Mouse (Mus musculus): Measurements from ENCODE around the gene N4bp1. TPM values are rescaled to one million over a fixed set of nuclear protein-coding genes. Genes with fewer than 3 reads are reported as not detected.

N4bp1 gene
- total and polyA plus RNA-seq, 2 experiments from 2014 or later, result 4.9 to 15.5 TPM

DNA sequence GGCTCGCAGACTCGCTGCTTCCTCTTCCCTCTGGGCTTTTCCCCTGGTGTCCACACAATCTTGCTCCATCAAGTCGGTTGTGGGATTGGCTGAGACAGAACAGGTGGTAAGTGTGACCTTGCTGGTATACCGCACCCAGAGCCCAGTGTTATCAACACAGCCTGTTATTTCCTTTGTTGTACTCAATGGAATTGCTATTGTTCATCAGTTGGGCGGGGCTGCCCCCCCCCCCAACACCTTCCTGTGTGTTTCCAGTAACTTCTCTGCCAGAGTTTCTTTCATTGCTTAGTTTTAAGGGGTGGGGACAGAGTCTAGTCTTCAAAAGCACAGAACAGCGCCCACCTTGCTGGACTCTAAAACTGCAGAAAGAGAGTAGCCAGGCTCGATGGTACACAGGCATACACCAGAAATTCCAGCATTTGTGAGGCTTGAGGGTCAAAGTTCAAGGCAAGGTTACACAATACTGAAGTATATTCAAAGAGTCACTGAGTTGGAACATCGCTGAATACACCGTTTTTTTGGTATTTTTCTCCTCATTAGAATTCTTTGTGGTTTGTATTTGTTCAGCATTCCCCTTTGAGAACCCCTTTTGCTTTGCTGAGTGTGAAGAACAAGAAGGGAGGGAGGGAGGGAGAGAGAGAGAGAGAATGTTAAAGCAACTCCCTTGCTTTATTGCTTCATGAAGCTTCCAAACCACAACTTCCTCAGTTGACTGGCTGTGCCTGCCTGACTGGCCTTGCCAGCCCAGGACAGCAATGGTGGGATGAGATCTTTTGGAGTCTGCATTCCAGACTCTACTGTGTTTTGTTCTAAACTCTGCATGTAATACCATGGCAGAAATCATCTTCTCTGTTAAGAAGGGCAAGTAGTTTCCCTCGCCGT, 3.2 kb upstream of the N4bp1 start:
- H3K36me3 ChIP-seq (ENCODE audit: insufficient read depth, low read length), result no peaks in the 10 kb centered on the region
- DNase-seq (ENCODE audit: low spot score), result no peak
- no peak overlapping the region for H3K4me2 ChIP-seq (ENCODE audit: low read depth, low read length)
- no peaks in the 10 kb centered on the region for H3K27me3 ChIP-seq (ENCODE audit: insufficient read depth, low read length)
- no peak overlapping the region for H3K4me3 ChIP-seq (ENCODE audit: low read length)
- ATAC-seq, result no peak
- no peak overlapping the region for H3K9ac ChIP-seq (replicated peaks; ENCODE audit: low read length)
- H3K4me1 ChIP-seq (ENCODE audit: insufficient read depth, low read length), result peaks cover 7% of the 10 kb centered on the region
- 66% methylated on average over 11 of the region's 11 CpGs for WGBS
- no peak overlapping the region for H3K27ac ChIP-seq
- TF ChIP-seq CTCF (IDR thresholded peaks at IDR 0.05; ENCODE audit: low read depth), result no peak
- no peaks in the 10 kb centered on the region for H3K9me3 ChIP-seq (ENCODE audit: low read length)

DNA sequence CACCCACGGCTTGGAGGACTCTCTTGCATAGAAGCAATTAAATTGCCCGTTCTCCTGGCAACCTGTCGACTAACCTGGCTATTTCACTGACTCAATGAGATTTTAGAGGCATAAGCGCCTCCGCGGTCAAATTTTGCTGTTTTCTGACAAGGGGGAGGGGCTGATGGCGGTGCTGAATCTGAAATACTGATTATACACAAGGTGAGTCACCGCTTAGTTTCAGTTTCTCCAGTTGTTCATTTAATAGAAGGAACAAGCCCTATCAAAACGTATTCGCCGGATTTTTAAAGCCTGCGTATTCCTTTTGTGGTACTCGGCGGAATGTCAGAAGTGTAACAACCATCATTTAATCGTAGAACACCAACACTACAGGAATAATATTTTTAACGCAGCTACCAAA, 991 bp downstream of the N4bp1 start:
- ATAC-seq, result no peak
- H3K36me3 ChIP-seq (ENCODE audit: insufficient read depth, low read length), result no peaks in the 10 kb centered on the region
- H3K4me1 ChIP-seq (ENCODE audit: insufficient read depth, low read length), result peaks cover 15% of the 10 kb centered on the region
- H3K4me3 ChIP-seq (ENCODE audit: low read length), result peak overlapping the region; percentile 95
- peak overlapping the region; percentile 91 for H3K4me2 ChIP-seq (ENCODE audit: low read depth, low read length)
- peak overlapping the region; percentile 94 for H3K9ac ChIP-seq (replicated peaks; ENCODE audit: low read length)
- peak overlapping the region; percentile 95 for H3K27ac ChIP-seq
- H3K9me3 ChIP-seq (ENCODE audit: low read length), result no peaks in the 10 kb centered on the region
- DNase-seq (ENCODE audit: low spot score), result peak; percentile 39
- no peaks in the 10 kb centered on the region for H3K27me3 ChIP-seq (ENCODE audit: insufficient read depth, low read length)
- 2% methylated on average over 16 of the region's 16 CpGs for WGBS
- no peak for TF ChIP-seq CTCF (IDR thresholded peaks at IDR 0.05; ENCODE audit: low read depth)

DNA sequence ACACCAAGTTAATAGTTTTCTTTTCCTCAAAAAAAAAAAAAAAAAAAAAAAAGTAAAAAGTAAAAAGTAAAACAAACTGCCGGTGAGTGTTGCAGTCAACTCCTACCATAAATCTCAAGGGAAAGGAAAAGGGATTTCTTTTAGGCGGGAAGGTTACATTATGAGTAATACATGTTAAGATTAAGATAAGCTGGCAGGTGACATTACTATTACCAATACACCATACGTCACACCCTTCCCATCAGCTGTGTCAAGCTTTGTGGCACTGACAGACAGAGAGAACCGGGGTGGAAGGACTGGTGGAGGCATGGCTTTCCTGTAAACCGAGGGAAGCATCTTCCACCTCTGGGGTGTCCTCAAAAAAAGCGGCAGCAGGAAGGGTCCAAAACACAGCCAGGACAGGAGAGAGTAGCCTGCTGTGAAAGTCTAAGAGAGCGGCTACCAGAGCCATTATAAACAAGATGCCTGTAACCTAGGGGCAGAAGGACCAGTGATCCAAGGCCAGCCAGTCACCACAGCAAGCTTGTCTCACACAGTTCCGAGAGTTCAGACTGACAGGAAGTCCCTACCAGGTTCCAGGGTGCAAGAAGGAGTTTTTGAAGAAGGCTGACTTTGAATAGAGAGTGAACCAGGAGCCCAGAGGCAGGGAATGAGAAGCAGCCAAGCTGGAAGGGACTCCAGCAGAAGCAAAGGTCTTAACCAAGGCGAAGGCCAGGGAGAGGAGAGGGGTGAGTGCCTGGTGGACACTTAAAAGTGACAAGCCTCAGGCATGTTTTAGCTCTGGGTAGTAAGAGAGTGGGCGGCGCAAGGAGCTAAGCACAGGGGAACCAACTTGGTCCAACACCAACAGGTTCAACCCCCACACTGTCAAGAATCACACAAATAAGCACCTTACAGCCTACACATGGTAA, 2.2 kb downstream of the N4bp1 start:
- H3K9me3 ChIP-seq (ENCODE audit: low read length), result no peaks in the 10 kb centered on the region
- no peaks in the 10 kb centered on the region for H3K36me3 ChIP-seq (ENCODE audit: insufficient read depth, low read length)
- TF ChIP-seq CTCF (IDR thresholded peaks at IDR 0.05; ENCODE audit: low read depth), result no peak
- no peak overlapping the region; the same call in 1 of the 2 replicates for H3K9ac ChIP-seq (replicated peaks; ENCODE audit: low read length)
- peak overlapping the region; percentile 95; the same call in 1 of the 2 replicates for H3K4me3 ChIP-seq (ENCODE audit: low read length)
- ATAC-seq, result no peak
- H3K27ac ChIP-seq, result no peak overlapping the region
- H3K4me2 ChIP-seq (ENCODE audit: low read depth, low read length), result peak overlapping the region; percentile 91
- WGBS, result 73% methylated on average over 11 of the region's 11 CpGs
- no peak for DNase-seq (ENCODE audit: low spot score)
- H3K4me1 ChIP-seq (ENCODE audit: insufficient read depth, low read length), result peaks cover 15% of the 10 kb centered on the region
- no peaks in the 10 kb centered on the region for H3K27me3 ChIP-seq (ENCODE audit: insufficient read depth, low read length)

DNA sequence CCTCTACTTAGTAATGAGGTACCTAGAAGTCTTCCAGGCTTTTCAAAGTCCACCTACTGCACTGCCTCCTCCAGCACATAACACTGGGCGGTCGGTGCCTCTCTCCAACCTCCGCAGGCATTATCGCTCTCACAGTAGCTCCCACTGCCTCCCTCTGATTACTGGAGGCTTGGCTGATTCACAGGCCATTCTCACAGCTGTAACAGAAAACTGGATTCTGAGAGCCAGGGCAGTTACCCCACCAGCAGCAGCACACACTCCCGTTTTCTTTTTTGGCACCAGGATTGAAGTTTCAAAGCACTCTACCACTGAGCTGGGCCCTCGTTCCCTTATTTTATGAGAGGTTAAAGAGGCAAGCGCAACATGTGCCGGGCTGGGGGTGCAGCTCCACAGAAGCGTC, 3.1 kb downstream of the N4bp1 start:
- H3K4me2 ChIP-seq (ENCODE audit: low read depth, low read length), result no peak overlapping the region
- no peaks in the 10 kb centered on the region for H3K36me3 ChIP-seq (ENCODE audit: insufficient read depth, low read length)
- no peak overlapping the region for H3K9ac ChIP-seq (replicated peaks; ENCODE audit: low read length)

DNA sequence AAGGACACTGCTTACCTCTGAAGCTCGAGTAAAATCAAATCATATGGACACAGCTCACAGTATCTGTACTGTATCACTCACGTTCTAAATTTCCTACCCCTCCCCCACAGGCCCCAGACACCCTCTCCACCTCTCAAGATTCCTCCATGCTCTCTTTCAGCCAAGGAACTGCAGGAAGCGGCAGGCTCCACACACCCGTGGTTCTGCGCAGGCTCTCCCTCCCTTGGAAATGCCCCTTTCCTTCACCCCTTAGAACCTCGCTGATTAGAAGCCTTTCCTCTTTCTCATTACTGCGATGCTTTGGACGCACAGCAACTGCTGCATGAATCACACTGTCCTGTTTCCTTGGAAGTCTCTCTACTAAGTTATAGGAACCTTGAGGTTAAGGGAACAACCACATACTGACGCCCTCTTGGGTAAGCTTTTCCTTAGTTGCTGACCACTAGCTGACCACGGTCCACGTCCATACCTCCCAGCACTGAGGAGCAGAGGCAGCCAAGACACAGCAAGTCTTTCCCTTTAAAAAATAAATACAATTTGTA, 3.9 kb downstream of the N4bp1 start:
- Histone ChIP-seq H3K9ac (replicated peaks; ENCODE audit: low read length) (no peak overlapping the region), H3K27ac (no peak overlapping the region), H3K4me3 (ENCODE audit: low read length) (no peak overlapping the region), H3K27me3 (ENCODE audit: insufficient read depth, low read length) (no peaks in the 10 kb centered on the region), H3K36me3 (ENCODE audit: insufficient read depth, low read length) (no peaks in the 10 kb centered on the region), H3K4me1 (ENCODE audit: insufficient read depth, low read length) (peaks cover 15% of the 10 kb centered on the region), H3K4me2 (ENCODE audit: low read depth, low read length) (no peak overlapping the region), H3K9me3 (ENCODE audit: low read length) (no peaks in the 10 kb centered on the region)
- TF ChIP-seq CTCF (IDR thresholded peaks at IDR 0.05; ENCODE audit: low read depth), result no peak
- ATAC-seq (no peak), DNase-seq (ENCODE audit: low spot score) (no peak)
- WGBS, result 78% methylated on average over 11 of the region's 11 CpGs

More for the DNA sequence above, 3.1 kb downstream of the N4bp1 start:
- Histone ChIP-seq H3K27me3 (ENCODE audit: insufficient read depth, low read length) (no peaks in the 10 kb centered on the region), H3K27ac (no peak overlapping the region), H3K4me1 (ENCODE audit: insufficient read depth, low read length) (peaks cover 15% of the 10 kb centered on the region), H3K4me3 (ENCODE audit: low read length) (no peak overlapping the region), H3K9me3 (ENCODE audit: low read length) (no peaks in the 10 kb centered on the region)
- 82% methylated on average over 9 of the region's 9 CpGs for WGBS
- no peak for TF ChIP-seq CTCF (IDR thresholded peaks at IDR 0.05; ENCODE audit: low read depth)
- DNase-seq (ENCODE audit: low spot score), result no peak
- ATAC-seq, result no peak

DNA sequence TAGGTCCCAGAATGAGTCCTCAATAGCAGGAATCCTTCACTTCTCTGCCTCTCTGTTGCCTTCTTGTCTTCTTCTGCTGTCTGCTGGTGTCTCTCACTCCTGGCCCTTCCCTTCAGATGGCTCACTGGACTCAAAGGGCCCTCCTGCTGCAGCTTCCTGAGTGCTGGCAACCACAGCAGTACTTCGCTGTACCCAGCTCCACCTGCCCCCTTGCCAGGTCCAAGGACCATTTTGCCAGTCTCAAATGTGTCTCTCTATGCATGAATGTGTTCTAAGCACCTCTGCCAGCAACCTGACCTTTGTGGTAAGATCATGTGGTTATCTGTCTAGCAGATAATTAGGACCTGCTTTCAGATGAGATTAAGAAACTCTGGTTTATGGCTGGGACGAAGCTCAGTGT, 8.2 kb downstream of the N4bp1 start:
- 80% methylated on average over 2 of the region's 2 CpGs for WGBS
- Histone ChIP-seq H3K9ac (replicated peaks; ENCODE audit: low read length) (no peak overlapping the region), H3K4me3 (ENCODE audit: low read length) (no peak overlapping the region), H3K36me3 (ENCODE audit: insufficient read depth, low read length) (no peaks in the 10 kb centered on the region), H3K27me3 (ENCODE audit: insufficient read depth, low read length) (no peaks in the 10 kb centered on the region), H3K9me3 (ENCODE audit: low read length) (no peaks in the 10 kb centered on the region), H3K4me2 (ENCODE audit: low read depth, low read length) (no peak overlapping the region), H3K27ac (no peak overlapping the region), H3K4me1 (ENCODE audit: insufficient read depth, low read length) (no peaks in the 10 kb centered on the region)
- DNase-seq (ENCODE audit: low spot score) (no peak), ATAC-seq (no peak)
- no peak for TF ChIP-seq CTCF (IDR thresholded peaks at IDR 0.05; ENCODE audit: low read depth)

All from hindbrain, postnatal 0 days (tissue).